Mouse (Mus musculus) retina, adult 2 months (tissue): ENCODE data around the gene Slc9a3.
A peak's percentile ranks its signal among the peaks of the same experiment; 100 is the strongest.

Experiments
- DNase-seq: peaks from one replicate; pipeline ENCODE4 v3.0.0-alpha.2; 2012; ENCODE audit warnings: low read depth, low spot score

Gene Slc9a3

DNA sequence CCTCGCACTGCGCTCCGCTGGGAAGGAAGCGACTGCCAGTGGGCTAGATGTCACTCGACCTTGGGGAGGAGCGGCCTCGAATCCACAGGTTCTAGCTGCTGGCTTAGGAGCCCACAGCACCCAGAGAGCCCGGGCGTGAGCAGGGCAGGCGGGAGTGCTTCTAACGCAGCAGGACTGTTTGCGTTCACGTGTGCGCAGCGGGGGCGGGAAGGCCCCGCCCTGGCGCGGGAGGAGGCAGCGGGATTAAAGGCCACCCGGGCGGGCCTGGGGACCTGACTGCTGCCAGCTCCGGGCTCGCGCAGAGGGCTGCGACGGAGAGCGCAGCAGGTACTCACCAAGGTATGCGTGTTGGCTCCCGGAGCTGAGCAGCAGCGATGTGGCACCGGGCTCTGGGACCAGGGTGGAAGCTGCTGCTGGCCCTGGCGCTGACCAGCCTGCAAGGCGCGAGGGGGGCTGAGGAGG is at the start of gene Slc9a3:
Slc9a3 (plus strand) TSS at position 317 of the 462 bp plus-strand sequence.
- DNase-seq = no peak

- DNase-seq = no peak
These were observed 49.5 kb upstream of the Slc9a3 start for GRCm38 (mm10) chr13:74071714-74072113.

- no peak for DNase-seq
These were observed 47.9 kb upstream of the Slc9a3 start for GRCm38 (mm10) chr13:74073369-74073768.

DNA sequence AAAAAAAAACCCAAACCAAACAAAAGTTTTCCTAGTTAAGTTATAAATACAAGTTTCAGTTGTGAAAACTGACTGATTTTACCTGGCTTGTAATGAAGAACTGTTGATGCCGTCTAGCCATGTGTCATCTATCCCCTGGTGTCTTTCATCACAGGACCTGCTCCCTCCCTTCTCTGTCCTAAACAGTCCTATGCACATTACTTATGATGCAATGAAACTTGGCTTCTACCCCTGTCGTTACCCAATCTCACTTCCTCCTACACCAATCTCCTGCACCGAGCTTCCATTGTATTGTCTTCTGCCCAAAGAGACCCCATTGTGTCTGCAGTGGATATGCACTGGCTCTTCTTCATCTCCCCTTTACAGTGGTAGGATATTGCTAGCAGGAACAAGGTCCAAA is 31.0 kb upstream of the Slc9a3 start:
- DNase-seq = no peak

GRCm38 (mm10) chr13:74095936-74096335 is 25.3 kb upstream of the Slc9a3 start:
- DNase-seq = no peak

GRCm38 (mm10) chr13:74096715-74097363 is 24.4 kb upstream of the Slc9a3 start:
- peak; percentile 25 for DNase-seq

GRCm38 (mm10) chr13:74098913-74099312 is 22.3 kb upstream of the Slc9a3 start:
- DNase-seq = no peak

- DNase-seq = no peak
These were observed 19.0 kb upstream of the Slc9a3 start for GRCm38 (mm10) chr13:74102108-74102830.

GRCm38 (mm10) chr13:74102831-74103582 is 18.2 kb upstream of the Slc9a3 start:
- DNase-seq = no peak

DNA sequence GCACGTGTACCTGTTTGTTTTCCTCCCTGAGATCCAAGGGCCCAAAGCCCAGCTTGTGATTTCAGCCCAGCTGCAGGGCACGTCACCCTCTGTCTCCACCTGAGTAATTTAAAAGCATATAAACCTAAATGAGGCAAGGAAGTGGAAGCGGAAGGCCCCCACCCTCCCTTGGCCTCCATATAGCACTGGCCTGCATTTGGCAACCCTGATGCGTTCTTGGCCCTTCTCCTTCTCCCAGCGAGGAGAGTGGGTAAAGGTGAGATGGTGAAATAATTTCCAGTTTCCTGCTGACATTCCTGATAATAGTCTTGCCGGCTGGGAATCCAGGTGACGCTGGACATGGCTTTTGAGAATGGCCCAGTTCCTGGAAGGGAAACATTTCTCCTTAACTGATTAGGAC is 16.8 kb upstream of the Slc9a3 start:
- no peak for DNase-seq

DNA sequence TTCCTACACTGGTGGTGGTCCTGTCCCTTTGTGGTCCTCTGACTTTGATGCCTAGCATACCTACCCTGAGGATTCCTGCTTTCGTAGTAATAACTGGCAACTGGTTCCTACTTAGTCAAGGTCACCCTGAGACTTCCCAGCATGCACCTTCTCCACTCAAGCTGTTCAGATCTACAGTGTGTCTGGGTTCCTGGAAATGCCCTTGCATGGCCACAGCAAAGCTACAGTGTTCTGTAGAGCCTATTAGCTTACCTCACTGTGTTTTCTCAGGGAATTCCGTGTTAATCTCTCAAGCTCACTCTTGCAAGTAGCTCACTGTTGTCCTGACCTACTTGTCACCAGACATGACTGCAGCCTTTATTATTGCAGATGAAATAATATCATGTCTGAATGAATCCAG is 13.8 kb upstream of the Slc9a3 start:
- DNase-seq = no peak

DNA sequence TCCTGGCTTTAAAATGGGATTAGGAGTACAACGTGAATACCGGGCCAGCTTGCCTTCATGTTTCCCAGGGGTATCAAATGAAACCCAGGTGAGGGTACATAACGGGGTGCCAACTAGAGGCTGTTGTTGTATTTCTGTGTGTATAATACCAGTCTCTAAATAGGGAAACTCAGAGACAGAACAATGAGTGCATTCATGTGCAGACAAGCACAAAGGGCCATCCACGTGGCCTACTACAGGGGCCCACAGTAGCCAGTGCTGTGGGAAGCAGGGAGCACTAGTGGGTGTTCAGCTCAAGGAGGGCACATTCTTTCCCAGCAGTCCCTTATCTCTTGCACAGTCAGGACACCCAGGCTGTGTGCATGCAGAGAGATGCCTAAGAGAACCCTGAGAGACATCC is 8.7 kb upstream of the Slc9a3 start:
- no peak for DNase-seq

DNA sequence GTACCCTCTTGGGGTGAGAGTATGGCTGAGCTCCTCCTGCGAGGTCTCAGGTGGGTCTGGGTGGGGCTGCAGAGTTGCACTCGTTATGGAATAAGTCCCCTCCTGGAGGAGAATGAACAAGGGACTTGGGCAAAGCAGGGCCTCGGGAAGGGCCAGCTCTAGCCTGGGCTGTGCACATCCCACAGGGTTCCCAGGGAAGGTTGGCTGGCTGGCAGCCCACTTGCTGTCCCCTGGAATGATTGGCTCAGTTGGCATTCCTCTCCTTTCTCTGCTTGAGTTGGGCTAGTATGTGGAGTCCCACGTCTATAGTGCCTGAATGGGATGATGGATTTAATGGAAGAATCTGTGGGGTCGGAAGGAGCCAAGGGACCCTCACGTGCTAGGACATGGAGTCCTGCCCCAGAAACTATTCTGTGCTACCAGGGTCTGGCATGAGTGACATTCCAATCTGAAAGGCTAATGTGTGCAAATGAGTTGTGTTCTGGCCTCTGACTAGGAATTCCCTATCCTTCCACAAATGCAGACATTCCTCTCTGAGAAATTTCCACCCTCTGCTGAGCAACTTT is 7.5 kb upstream of the Slc9a3 start:
- DNase-seq = no peak

GRCm38 (mm10) chr13:74121795-74122330 is 606 bp downstream of the Slc9a3 start:
- DNase-seq = no peak

DNA sequence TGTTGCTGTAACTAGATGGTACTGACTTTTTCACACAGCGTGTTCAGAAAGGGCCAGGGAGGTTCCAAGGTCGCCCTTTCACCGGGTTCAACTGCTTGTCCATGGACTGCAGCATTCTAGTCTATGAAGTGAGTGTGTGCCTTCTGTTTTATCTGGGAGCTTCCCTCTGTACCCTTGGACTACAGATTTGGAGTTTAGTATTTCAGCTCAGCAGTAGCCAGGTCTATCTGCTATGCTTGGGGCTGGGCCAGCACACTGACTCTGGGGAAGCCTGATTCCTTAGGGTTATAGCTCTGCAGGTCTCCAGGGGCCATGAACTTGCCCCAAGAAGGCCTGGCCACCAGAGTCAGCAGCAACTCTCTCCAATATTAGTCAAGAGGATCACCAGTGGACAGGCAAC is 1.4 kb downstream of the Slc9a3 start:
- no peak for DNase-seq

- DNase-seq = no peak
These were observed 6.3 kb downstream of the Slc9a3 start for GRCm38 (mm10) chr13:74127571-74127970.

DNA sequence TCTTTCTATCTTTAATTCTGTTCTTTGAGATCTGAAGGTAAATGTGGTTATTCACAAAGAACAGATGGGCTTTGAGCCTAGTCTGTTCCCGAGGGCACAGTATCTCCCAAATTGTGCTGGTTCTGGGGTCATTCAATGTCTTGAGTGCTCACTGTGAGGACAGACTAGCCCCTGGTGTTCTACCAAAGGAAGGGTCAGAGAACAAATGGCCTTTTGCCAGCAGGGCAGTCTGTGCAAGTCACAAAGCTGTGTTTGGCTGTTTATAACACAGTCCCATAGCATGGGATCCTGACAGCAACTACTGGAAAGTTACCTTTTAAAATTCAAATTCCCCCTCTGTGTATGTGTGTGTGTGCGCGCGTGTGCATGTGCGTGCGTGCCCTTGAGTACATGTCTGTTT is 8.7 kb downstream of the Slc9a3 start:
- no peak for DNase-seq

GRCm38 (mm10) chr13:74138906-74139647 is 17.8 kb downstream of the Slc9a3 start:
- no peak for DNase-seq

- no peak for DNase-seq
These were observed 19.5 kb downstream of the Slc9a3 start for GRCm38 (mm10) chr13:74140793-74141192.

DNA sequence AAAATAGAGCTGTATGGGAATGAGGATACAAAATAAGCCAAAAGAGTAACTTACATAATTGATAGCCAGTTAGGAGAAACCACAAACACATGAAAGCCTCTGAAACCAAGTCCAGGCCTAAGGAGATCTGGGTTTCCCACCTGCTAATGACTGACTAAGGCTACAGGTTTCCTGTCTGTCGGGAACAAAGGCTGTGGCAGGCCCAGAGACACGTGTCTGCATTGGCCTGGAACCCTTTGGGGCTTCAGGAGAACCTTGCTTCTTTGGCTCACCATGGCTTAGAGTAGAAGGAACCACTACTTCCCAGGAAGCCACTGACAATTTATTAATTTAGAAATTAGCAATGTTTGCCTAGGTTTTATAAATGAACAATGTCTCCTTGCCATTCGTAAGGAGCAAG is 22.0 kb downstream of the Slc9a3 start:
- DNase-seq = no peak
